Mouse (Mus musculus): ENCODE measurements at regions not wholly inside any gene's neighbourhood (a gene's known extent, or its start where the extent isn't known, plus 50 kb on each side); places are given as distances from the start of the nearest gene placed in this dataset.
"Not testable (repeated sequence)": the region's sequence is repeated elsewhere in the genome, so short reads cannot be mapped to it uniquely, and the experiment has no call there.

- DNase-seq (ENCODE audit: low spot score in 2 of 2) = not testable (repeated sequence)
Observed at GRCm38 (mm10) chrX:103129347-103129746, 57.1 kb downstream of the Nap1l2 start.

GRCm38 (mm10) chrX:103109181-103109580 lies 77.3 kb downstream of the Nap1l2 start:
- DNase-seq (ENCODE audit: low spot score in 2 of 2) = peak in 1 of 2 experiments; percentile 45

- peak in 1 of 2 experiments; percentile 3 for DNase-seq (ENCODE audit: low spot score in 2 of 2)
Observed at GRCm38 (mm10) chrX:103067730-103068621, 118.5 kb downstream of the Nap1l2 start.

- not testable (repeated sequence) for DNase-seq (ENCODE audit: low spot score in 2 of 2)
Observed at GRCm38 (mm10) chrX:103067107-103067506, 119.3 kb downstream of the Nap1l2 start.

GRCm38 (mm10) chrX:103026256-103027028 lies 98.3 kb downstream of the 1700018G05Rik start:
- DNase-seq (ENCODE audit: low spot score in 2 of 2) = peak in 1 of 2 experiments; percentile 1

- DNase-seq (ENCODE audit: low spot score in 2 of 2) = peak in 1 of 2 experiments; percentile 5
Observed at GRCm38 (mm10) chrX:103025495-103025894, 97.3 kb downstream of the 1700018G05Rik start.

- DNase-seq (ENCODE audit: low spot score in 2 of 2) = not testable (repeated sequence)
Observed at GRCm38 (mm10) chrX:103013425-103014057, 85.4 kb downstream of the 1700018G05Rik start.

GRCm38 (mm10) chrX:103012298-103013243 lies 84.4 kb downstream of the 1700018G05Rik start:
- not testable (repeated sequence) for DNase-seq (ENCODE audit: low spot score in 2 of 2)

GRCm38 (mm10) chrX:102993956-102994355 lies 65.8 kb downstream of the 1700018G05Rik start:
- DNase-seq (ENCODE audit: low spot score in 2 of 2) = not testable (repeated sequence)
